Mouse (Mus musculus): ENCODE data around the gene Rab42.

Gene Rab42

GRCm38 (mm10) chr4:132302939-132303479 is at the start of gene Rab42:
Rab42 (minus strand) TSS chr4:132303385.
- peak; percentile 24 to 36 for DNase-seq (ENCODE audit: low spot score in 2 of 2)

GRCm38 (mm10) chr4:132352739-132353138 is 49.6 kb upstream of the Rab42 start:
- DNase-seq (ENCODE audit: low spot score in 2 of 2): no peak

GRCm38 (mm10) chr4:132351401-132351800 is 48.2 kb upstream of the Rab42 start:
- no peak for DNase-seq (ENCODE audit: low spot score in 2 of 2)

GRCm38 (mm10) chr4:132350854-132351253 is 47.7 kb upstream of the Rab42 start:
- no peak for DNase-seq (ENCODE audit: low spot score in 2 of 2)

- DNase-seq (ENCODE audit: low spot score in 2 of 2): no peak
These were observed 47.0 kb upstream of the Rab42 start for GRCm38 (mm10) chr4:132350123-132350740.

- DNase-seq (ENCODE audit: low spot score in 2 of 2): no peak
These were observed 46.4 kb upstream of the Rab42 start for GRCm38 (mm10) chr4:132349495-132350122.

- DNase-seq (ENCODE audit: low spot score in 2 of 2): no peak
These were observed 43.5 kb upstream of the Rab42 start for GRCm38 (mm10) chr4:132346661-132347060.

- no peak for DNase-seq (ENCODE audit: low spot score in 2 of 2)
These were observed 43.1 kb upstream of the Rab42 start for GRCm38 (mm10) chr4:132346261-132346660.

- no peak for DNase-seq (ENCODE audit: low spot score in 2 of 2)
These were observed 42.6 kb upstream of the Rab42 start for GRCm38 (mm10) chr4:132345843-132346212.

GRCm38 (mm10) chr4:132345135-132345842 is 42.1 kb upstream of the Rab42 start:
- DNase-seq (ENCODE audit: low spot score in 2 of 2): peak; percentile 90 to 91

GRCm38 (mm10) chr4:132344403-132345134 is 41.4 kb upstream of the Rab42 start:
- DNase-seq (ENCODE audit: low spot score in 2 of 2): no peak

GRCm38 (mm10) chr4:132341451-132341850 is 38.3 kb upstream of the Rab42 start:
- no peak for DNase-seq (ENCODE audit: low spot score in 2 of 2)

GRCm38 (mm10) chr4:132338943-132339342 is 35.8 kb upstream of the Rab42 start:
- no peak for DNase-seq (ENCODE audit: low spot score in 2 of 2)

- no peak for DNase-seq (ENCODE audit: low spot score in 2 of 2)
These were observed 29.7 kb upstream of the Rab42 start for GRCm38 (mm10) chr4:132332880-132333279.

GRCm38 (mm10) chr4:132331960-132332359 is 28.8 kb upstream of the Rab42 start:
- DNase-seq (ENCODE audit: low spot score in 2 of 2): no peak

GRCm38 (mm10) chr4:132329835-132330354 is 26.7 kb upstream of the Rab42 start:
- no peak for DNase-seq (ENCODE audit: low spot score in 2 of 2)

GRCm38 (mm10) chr4:132329115-132329834 is 26.1 kb upstream of the Rab42 start, which contains the start of gene Trnau1ap:
Trnau1ap (minus strand) TSS chr4:132329538.
- DNase-seq (ENCODE audit: low spot score in 2 of 2): peak; percentile 89 to 91

GRCm38 (mm10) chr4:132328391-132328982 is 25.3 kb upstream of the Rab42 start:
- DNase-seq (ENCODE audit: low spot score in 2 of 2): no peak

GRCm38 (mm10) chr4:132326481-132326880 is 23.3 kb upstream of the Rab42 start:
- DNase-seq (ENCODE audit: low spot score in 2 of 2): no peak

- no peak for DNase-seq (ENCODE audit: low spot score in 2 of 2)
These were observed 12.5 kb upstream of the Rab42 start for GRCm38 (mm10) chr4:132315711-132316110.

- no peak for DNase-seq (ENCODE audit: low spot score in 2 of 2)
These were observed 9.4 kb upstream of the Rab42 start for GRCm38 (mm10) chr4:132312627-132313026.
